Mouse (Mus musculus) telencephalon, adult 2 months (tissue): ENCODE measurements around the gene Ccdc42.
A peak's percentile ranks its signal among the peaks of the same experiment; 100 is the strongest.

Experiments
- DNase-seq: peaks from one replicate; pipeline ENCODE4 v3.0.0-alpha.2; 2011; ENCODE audit warnings: low read depth, low spot score

Ccdc42 gene

GRCm38 (mm10) chr11:68585890-68586289 is 931 bp upstream of the Ccdc42 start:
- DNase-seq, result no peak

- DNase-seq, result no peak
These were observed 2.4 kb downstream of the Ccdc42 start for GRCm38 (mm10) chr11:68589055-68589809.

GRCm38 (mm10) chr11:68591708-68592107 is 4.9 kb downstream of the Ccdc42 start:
- DNase-seq, result no peak

GRCm38 (mm10) chr11:68593247-68593646 is 6.4 kb downstream of the Ccdc42 start:
- no peak for DNase-seq

- DNase-seq, result no peak
These were observed 11.1 kb downstream of the Ccdc42 start for GRCm38 (mm10) chr11:68597912-68598311.

GRCm38 (mm10) chr11:68600551-68601021 is 13.8 kb downstream of the Ccdc42 start:
- DNase-seq, result no peak

GRCm38 (mm10) chr11:68601486-68601991 is 14.7 kb downstream of the Ccdc42 start:
- no peak for DNase-seq

- no peak for DNase-seq
These were observed 15.5 kb downstream of the Ccdc42 start for GRCm38 (mm10) chr11:68602200-68602931.

- no peak for DNase-seq
These were observed 20.2 kb downstream of the Ccdc42 start for GRCm38 (mm10) chr11:68607046-68607445.

- DNase-seq, result no peak
These were observed 23.2 kb downstream of the Ccdc42 start for GRCm38 (mm10) chr11:68609910-68610566.

- no peak for DNase-seq
These were observed 23.7 kb downstream of the Ccdc42 start for GRCm38 (mm10) chr11:68610567-68610947.

- DNase-seq, result no peak
These were observed 26.4 kb downstream of the Ccdc42 start for GRCm38 (mm10) chr11:68613071-68613711.

- no peak for DNase-seq
These were observed 35.9 kb downstream of the Ccdc42 start for GRCm38 (mm10) chr11:68622751-68623150.

GRCm38 (mm10) chr11:68623225-68623870 is 36.5 kb downstream of the Ccdc42 start:
- peak; percentile 88 for DNase-seq

- no peak for DNase-seq
These were observed 37.0 kb downstream of the Ccdc42 start for GRCm38 (mm10) chr11:68623871-68624258.

GRCm38 (mm10) chr11:68631611-68632316 is 44.9 kb downstream of the Ccdc42 start:
- DNase-seq, result peak; percentile 55

- DNase-seq, result no peak
These were observed 51.2 kb downstream of the Ccdc42 start for GRCm38 (mm10) chr11:68637861-68638615.

- no peak for DNase-seq
These were observed 54.5 kb downstream of the Ccdc42 start for GRCm38 (mm10) chr11:68641361-68641760.

GRCm38 (mm10) chr11:68644781-68645180 is 58.0 kb downstream of the Ccdc42 start:
- DNase-seq, result no peak
